Mouse (Mus musculus) kidney, postnatal 4 days (tissue): Measurements from ENCODE around the gene Tpp2.
"Not testable (repeated sequence)": the region's sequence is repeated elsewhere in the genome, so short reads cannot be mapped to it uniquely, and the experiment has no call there.

Experiments used
- DNase-seq, 2 experiments: peaks; one replicate each; pipeline ENCODE4 v3.0.0; 2021; ENCODE audit warnings: mixed read lengths in 2 of 2

The Tpp2 gene

GRCm38 (mm10) chr1:44022656-44023055 lies 89.2 kb downstream of the Tpp2 start:
- DNase-seq, result no peak

GRCm38 (mm10) chr1:44027651-44028050 lies 94.2 kb downstream of the Tpp2 start:
- DNase-seq, result no peak

DNA sequence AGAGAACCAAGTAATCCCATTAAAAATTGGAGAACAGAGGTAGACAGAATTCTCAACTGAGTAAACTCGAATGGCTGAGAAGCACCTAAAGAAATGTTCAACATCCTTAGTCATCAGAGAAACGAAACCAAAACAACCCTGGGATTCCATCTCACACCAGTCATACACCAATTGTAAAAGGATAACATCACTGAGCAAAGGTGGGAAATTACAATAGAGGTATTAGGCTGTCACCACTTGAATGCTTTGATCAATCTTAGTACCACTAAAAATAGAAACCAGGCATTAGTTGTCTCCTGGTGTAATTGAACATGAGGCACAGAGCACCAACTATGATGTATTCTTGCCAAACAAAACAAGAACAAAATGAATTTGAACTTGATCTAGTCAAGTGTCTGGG lies 98.8 kb downstream of the Tpp2 start:
- DNase-seq, result no peak

GRCm38 (mm10) chr1:44032948-44033347 lies 99.5 kb downstream of the Tpp2 start:
- no peak for DNase-seq

DNA sequence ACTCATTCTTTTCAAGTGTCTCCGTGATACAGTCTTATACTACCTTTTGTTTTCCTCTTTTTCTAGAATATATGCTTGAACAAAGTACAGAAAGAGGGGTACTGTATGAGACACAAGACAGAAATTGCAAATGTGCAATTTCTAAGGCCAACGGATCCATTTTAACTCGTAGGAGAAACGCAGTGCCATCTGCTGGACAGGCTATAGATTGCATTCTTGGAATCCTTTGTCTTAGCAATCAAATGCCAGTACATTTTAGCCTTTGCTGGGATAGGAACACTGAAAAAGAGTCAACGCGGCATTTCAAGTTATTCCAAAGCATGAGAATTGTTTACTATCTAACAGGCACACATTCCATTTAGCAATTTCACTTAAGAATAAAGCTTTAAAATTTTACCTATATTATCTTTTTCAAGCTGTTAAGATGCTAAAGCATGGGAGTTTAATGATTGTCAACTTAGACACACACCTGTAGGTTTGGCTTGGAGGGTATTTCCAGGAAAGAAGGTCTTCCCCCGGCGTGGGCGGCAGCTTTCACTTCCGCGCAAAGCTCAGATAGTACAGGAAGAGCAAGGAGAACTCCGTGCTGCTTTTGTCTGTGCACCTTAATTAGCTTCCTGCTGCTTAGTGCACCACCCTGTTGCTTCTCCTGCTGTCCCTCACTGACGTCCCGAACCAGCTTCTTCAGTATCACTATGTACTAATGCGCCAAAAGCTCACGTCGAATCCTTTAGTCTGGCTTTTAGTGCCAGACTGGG lies 108.5 kb downstream of the Tpp2 start:
- peak; percentile 74 for DNase-seq

DNA sequence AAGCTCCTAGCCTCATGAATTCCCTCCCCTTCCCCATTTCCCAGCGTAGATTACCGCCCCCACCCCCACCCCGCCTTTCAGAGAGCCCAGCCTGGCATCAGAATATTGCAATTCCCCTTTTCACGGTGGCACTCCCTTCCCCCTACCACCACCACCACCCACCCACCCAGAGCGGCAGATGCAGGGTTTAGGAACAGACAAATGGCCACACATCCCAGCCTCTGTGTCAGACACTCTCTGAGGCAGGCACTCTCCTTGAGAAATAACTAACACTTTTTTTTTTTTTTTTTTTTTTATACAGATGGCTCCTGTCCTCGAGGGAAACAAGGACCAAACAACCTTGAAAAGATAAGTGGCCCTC lies 109.1 kb downstream of the Tpp2 start:
- DNase-seq, result no peak

DNA sequence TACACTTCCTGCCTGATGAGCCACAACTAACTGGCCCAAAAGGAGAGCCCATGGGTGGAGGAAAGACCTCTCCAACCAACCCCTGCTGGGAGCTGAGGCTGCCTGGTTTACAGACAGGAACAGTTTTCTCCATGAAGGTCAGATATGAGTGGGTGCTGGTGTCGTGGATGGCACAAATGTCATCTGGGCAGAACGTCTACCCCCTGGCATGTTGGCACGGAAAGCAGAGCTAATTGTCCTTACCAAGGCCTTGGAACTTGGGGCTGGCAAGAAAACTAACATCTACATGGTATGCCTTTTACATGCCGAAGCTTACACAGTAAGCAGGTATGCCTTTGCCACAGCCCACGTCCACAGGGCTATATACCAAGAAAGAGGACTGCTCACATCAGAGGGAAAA lies 112.2 kb downstream of the Tpp2 start:
- DNase-seq, result not testable (repeated sequence)

- DNase-seq, result peak in 1 of 2 experiments; percentile 6
Measured at GRCm38 (mm10) chr1:44046556-44046955, 113.1 kb downstream of the Tpp2 start.
